Mouse (Mus musculus): ENCODE data around the gene Ptprb.

Ptprb gene

DNA sequence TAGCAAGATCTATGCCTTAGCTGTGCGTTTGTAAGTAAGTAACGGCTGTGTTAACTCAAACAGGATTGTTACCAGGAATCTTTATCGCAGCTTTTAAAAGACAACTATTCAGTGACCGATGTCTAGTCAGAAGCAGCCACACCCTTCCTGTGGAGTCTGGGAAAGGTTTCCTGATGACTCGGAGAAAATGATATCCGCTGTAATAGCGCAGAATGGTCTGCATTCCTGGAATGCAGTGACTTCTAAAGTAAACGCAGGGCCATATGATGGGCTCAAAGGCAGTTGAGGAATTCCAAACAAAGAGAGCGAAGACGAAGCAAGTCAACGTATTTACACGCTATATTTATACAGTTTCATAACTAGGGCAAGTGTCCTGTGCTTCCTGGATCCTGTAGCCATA is 22.5 kb downstream of the Ptprb start:
- DNase-seq: no peak

DNA sequence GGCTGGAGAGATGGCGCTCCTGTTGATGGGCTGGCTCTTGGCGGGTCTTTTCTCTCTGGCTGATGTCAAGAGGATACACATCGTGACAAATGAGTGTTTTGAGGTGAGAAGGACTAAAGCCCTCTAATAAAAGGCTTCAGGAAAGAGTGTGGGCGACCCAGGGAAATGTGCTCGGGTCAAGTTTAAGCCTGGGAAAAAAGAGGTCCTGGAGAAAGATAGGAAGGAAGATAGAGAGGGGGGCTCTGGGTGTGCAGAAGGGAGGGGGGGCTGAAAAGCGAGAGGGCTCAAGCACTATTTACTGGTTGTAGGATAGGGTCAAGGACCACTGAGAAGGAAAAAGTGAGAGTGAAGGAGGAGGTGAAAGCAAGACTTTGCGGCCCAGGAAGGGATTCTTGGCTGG is 25.5 kb downstream of the Ptprb start:
- DNase-seq: peak; percentile 51

DNA sequence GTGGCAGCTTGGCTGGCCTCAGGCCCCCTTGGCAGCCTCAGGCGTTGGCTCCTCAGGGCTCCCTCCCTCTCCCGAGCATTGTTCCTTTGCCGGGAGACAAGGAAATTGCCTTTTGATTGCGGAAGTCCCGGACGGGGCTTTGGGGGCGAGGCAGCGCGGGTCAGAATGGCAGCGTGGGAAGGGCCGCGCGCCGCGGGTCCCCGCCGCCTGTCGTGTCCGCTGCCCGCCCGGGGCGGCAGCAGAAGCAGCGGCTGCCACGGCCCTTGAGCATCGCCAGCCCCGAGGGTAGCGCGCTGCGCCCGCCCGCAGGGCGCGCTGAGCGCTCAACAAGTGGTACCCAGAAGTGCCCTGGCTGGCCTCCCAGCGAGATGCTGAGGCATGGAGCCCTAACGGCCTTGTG is 25.9 kb downstream of the Ptprb start:
- peak; percentile 78 for DNase-seq

DNA sequence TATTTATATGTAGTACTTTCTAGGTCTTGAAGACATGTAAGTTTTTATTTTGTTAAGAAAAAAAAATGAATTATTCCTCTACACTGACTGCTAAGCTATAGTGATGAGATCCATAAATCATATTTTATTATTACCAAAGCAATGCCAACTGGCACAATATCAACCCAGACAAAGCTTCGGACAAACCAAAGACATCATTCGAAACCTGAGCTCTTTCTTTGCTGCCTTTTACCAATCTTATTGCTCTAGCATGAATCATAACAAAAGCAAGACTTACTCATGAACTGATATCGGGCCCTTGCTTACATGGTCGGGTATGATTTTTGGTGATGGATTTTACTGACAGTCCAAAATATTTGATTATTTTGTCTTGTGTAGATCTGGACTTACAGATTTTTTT is 29.0 kb downstream of the Ptprb start:
- no peak for DNase-seq

DNA sequence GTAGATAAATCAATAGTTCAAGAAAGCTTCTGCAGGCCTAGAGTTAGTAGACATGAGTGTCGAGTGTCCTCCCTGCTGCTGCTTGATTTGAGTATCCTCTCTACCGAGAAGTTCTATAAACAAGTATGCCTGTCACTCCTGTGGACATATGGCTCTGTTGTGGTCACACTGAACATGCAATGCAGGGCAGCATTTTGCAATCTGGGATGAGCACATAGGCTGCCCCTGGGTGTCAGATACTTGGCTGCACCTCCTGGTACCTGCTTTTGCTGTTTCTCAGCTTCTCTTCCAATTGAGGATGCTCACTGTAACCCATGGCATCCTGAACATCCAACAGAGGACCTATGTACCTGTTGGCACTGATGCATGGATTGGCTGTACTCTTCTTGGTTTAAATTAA is 34.1 kb downstream of the Ptprb start:
- DNase-seq: no peak

DNA sequence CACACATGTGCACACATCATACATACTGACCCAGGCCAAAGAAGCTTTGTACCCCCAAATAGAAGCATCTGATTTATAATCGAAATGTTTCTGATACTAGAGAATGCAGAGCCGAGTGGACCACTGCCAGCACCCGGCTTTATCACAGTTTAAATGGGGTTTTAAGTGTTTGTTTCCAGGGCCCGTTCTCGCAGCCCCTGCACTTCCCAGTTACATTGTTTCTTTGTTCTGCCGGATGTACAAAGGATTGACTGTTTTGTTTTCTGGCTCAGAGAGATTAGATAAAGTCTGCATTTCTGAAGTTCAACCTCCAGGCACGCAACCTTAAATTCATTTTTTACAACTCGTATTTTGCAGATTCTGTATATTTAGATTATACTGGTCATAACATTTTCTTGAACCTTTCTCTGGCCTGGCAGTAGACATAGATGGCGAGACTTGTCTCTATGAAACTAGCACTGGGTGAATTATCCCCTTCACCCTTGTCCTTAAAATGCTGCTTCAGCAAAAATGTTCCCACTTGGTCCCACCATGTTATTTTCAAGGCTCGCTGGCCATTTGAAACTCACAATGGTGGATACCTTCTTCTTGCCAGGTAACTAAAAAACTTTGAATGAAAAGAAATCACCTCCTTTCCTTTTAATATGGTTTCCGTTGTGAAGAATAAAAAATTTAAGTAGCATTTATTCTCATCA is 35.3 kb downstream of the Ptprb start:
- no peak for DNase-seq

DNA sequence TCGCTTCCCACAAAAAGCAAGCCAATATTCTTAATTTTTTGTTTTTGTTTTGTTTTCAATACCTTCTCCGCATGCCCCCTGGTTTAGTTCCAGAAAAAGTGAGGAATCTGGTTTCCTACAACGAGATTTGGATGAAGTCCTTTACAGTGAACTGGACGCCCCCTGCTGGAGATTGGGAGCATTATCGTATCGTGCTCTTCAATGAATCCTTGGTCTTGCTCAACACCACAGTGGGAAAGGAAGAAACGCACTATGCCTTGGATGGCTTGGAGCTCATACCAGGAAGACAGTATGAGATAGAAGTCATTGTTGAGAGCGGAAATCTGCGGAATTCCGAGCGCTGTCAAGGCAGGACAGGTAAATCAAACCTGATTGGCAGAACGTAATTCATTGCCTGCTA is 43.9 kb downstream of the Ptprb start:
- peak; percentile 85 for DNase-seq

DNA sequence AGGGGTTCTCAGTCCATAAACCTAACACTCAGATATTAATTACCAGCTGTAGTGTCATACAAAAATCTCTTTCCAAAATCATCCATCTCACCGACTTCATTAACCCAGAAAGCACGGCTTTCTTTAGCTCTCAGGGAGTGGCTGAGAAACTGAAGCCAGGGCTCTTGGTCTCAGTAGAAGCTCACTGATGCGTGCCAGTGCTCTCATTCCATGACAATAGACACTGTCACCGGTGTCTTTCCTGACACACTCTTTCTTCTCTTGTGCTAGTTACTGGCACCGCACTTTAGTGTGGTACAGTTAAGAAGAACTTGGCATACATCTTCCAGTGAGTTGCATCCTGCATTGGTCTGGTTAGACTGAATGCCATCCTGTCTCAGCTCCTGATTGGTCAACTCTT is 53.8 kb downstream of the Ptprb start:
- DNase-seq: no peak

DNA sequence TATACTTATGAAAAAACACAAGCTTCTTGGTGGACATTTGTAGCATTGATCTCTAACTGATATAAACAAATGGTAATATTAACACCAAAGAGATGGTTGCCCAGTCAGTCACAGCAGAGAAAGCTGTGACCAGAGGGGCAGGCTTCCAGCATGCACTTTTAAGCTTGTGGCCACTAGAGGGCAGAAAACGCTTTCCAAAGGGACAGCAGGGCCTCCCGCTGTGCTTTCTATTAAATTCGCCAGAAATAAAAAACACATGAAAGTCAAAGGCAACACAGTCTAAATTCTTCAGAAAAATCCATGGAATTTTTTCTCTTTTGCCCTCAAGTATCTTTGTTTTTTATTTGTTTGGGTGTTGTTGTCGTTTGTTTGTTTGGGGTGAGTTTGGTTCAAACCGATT is 55.1 kb downstream of the Ptprb start:
- peak; percentile 79 for DNase-seq

DNA sequence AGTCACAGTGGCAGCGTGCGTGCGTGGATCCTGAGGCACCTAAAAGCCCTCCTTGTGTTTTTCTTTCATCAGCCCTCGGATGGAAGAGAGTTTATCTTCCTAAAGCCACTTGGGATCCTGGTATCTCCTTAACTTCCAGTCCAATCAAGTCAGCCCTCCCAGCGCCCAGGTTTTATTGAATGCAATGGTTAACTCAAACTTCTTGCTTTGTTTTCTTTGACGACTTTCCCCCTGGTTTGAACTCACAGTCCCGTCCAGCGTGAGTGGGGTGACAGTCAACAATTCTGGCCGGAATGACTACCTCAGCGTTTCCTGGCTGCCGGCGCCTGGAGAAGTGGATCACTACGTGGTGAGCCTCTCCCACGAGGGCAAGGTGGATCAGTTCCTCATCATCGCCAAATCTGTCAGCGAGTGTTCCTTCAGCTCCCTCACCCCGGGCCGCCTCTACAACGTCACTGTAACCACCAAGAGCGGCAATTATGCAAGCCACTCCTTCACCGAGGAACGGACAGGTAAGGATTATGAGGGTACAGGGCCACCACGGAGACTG is 55.7 kb downstream of the Ptprb start:
- DNase-seq: no peak

DNA sequence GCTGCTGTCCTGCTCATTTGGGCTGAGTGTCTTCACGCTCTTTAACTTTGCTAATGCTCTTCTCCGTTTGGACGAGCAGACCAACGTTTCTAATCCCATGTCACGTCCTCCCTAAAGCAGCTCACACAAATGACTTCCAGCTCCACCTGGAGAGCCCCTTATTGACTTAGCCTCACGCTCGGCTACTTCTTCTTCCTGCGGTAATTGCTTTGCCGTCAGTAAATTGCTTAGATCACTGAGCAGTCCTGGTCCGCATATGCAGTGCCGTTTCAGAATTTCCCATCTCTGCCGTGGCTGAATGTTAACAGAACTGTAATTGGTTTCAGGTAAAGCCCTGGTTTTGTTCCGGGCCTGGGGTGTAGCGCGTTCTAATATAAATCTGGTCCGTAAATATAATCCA is 58.3 kb downstream of the Ptprb start:
- no peak for DNase-seq

DNA sequence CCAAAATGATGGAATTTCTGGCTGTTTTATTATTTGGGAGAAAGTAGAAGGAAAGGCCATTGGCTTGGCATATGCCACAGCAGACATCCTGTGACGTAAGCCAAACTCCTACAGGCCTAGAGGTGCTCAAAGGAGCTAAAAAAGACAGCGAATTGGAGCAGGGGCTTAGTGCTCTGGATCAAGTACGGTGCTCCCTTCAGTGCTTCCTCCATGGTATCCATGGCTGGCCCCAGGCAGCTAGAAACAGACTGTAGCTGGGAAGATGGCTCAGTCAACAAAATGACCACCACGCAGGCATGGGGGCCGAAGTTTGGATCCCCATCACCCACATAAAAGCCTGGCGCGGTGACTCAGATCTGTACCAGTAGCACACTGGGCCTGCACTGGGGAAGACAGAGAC is 58.8 kb downstream of the Ptprb start:
- DNase-seq: no peak

DNA sequence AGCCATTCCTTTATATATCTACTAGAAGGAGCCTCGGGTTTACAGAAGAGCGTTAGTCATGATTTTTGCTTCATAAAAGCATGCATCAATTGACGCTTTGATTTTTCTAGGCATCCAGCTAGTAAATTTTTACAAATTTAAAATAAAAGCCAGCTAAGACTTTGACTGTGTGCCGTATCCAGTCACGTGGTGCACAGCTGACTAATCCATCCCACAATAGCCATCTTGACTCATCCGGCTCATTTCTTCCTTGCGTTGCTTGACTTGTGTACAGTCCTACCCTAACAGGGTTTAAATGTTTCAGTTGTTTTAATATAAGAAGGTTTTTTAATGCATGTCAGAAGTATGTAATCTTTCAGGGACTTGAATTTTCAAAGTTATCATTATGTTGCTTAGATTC is 60.0 kb downstream of the Ptprb start:
- no peak for DNase-seq

DNA sequence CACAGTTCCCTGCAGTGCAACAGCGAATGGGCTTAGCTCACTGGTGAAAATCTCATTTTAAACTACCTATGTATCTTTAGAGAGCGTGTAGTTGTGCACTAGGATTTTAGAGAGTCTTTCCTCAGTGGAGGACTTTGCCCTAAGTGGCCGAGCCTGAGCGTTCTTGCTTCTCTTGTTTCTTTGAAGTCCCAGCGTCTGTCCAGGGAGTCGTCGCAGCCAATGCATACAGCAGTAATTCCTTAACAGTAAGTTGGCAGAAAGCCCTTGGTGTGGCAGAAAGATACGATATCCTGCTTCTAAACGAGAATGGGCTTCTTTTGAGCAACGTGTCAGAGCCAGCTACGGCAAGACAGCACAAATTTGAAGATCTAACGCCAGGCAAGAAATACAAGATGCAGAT is 65.9 kb downstream of the Ptprb start:
- DNase-seq: no peak

DNA sequence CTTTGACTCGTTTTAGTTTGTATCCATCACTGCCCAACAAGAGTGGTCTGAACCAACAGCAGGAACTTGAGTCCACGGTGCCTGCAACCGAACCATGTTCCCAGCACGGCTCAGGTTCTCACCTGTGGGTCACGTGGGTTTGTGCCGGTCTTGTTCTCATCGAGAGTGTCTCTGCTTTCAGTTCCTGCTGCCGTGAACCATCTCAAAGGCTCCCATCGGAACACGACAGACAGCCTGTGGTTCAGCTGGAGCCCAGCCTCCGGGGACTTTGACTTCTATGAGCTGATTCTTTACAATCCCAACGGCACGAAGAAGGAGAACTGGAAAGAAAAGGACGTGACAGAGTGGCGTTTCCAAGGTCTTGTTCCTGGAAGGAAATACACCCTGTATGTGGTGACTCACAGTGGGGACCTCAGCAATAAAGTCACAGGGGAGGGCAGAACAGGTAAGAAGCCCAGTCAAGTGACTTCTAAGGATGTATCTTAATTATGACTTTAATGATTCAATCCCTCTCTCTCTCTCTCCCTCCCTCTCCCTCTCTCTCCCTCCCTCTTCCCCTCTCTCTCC is 71.4 kb downstream of the Ptprb start:
- no peak for DNase-seq

DNA sequence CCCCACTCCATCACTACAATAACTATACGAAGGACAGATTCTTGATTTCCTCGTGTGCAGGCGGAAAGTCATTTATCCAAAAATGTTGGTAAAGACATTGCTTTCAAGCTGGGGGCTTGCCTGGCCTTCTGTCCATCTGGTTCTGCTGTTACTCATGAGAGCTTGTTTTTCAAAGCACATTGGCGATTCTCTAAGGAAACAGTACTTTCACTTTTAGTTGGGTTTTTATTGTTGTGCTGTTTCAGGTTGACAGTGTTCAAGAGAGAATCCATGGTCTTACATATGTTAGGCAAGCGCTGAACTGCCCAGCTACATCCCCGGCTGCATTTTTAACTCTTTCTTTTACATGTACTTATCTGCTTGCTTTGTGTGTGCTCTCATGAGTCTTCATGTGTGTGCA is 73.7 kb downstream of the Ptprb start:
- DNase-seq: no peak

DNA sequence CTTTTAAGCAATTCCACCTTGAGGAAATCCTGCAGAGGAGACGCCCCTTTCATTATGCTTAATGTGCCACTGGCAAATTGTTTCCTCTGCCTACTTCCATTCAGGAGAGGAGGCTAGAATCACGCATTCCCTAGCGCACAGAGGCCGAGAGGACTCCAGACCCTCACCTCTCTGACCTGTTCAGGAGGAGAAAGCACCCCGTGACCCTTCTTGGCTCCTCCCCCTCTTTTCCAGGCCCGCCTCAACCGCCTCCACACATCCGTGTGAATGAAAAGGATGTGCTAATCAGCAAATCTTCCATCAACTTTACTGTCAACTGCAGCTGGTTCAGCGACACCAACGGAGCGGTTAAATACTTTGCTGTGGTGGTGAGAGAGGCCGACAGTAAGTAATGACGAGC is 75.2 kb downstream of the Ptprb start:
- DNase-seq: no peak

DNA sequence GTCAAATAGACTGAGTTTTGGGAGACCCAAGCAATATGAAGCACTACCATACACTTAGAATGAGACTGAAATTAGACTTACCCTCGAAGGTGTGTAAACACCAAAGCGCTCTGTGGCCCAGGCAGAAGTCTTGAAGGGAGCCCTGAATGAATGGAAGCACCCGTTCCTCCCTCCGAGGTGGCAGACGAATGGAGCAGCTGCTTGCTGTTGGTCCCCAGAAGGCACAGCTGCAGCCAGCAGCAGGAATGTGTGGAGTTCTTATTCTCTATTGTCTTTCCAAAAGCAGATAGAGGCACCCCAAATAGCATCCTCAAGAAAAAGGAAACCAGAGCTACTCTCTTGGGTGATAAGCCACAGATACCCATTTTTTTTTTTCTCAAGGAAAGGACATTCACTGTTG is 79.0 kb downstream of the Ptprb start:
- no peak for DNase-seq

DNA sequence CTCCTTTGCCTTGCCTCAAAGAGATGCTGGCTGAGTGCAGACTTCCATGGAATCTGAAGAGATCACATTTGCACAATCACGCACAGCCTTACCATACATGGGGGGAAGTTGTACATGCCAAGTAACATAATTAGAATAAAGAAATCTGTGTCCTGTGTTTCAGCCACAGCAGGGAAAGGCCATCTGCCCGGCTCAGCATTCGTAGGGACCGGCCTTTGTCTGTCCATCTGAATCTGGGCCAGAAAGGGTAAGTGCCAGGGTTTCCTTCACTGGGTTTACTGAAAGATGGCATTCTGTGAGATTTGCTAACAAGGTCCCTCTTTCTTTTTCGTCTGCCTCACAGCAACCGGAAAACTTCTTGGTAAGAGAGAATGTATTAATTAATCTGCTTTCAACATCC is 86.9 kb downstream of the Ptprb start:
- DNase-seq: no peak

DNA sequence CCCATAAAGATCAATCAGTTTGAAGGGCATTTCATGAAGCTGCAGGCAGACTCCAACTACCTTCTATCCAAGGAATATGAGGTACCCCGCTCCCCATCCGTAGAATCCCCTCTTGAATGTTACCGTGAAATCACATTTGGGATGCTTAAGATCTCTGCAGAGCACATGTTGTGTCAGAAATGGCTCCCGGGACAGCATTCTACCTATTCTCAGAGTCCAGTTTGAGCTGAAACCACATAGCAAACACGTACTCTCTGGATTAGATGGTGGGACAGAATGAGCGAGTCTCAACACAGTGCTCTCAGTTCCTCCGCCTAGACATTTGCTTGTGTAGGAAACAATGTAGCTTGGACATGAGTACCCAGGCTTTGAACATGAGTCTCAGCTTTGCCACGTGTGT is 87.3 kb downstream of the Ptprb start:
- no peak for DNase-seq

DNA sequence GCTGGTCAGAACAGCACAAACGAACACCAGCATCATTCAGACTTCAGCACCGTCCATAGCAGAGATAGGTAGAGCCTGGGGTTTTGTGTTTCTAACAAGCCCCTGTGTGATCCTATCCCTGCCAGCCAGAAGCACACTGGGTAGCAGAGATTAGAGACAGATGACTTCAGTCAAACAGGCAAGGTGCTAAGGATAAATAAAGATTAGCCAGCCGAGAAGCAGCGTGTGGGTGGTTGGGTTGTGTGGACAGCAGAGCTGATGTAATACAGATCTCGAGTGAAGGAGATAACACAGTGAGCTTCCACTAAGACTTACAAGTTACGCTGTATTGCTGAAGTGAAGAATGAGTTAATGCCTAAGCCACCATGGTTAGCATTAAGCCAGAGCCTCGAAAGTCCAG is 89.4 kb downstream of the Ptprb start:
- DNase-seq: no peak

DNA sequence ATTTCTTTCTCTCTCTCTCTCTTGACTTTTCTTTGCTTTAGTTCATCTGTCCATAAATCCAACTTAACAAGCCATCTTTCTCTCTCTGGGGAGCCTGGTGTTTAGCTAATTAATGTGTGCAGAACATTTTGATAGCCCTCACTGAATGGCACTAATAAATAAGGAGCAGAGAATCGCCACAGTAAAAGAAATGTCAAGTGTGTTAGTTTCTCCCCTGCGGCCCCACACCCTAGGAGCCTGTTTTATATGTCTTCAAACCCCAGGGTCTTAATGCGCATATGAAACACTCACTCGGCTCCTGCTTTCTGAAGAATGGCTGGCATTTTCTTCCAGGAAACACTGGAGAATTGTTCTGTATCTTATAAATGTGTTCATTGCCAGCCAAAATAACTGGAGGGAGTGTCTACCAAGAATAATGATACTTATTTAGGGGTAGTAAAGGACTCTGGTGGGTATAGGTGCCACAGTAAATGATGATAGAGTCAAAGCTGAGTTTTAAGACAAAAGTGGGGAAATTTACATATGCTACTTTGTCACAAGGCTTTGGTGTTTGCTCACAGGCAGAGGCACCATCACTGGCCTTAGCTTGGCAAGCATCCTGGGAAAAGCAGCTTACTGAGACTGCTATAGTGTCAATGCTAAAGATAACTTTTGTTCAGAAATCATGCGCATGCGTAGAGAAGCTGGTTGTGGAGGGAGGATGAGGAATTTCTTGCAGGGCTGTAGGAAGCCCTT is 95.8 kb downstream of the Ptprb start:
- no peak for DNase-seq

DNA sequence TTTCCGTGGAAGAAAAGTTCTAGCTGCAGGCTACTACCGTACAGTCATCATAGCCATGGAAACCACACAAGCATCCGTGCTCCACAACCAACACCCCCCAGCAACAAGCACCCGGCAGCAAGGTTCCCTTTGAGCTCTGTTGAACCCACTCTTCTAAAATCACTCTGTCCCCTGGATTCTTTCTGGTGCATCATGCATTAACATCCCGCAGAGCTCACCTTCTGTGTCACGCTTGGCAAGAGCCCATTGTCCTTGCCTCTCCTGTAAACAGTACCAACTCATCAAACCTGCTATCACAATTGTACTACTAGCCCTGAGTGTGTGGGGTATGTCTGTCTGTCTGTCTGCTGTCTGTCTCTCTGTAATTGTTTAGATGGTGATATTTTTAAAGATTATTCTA is 98.8 kb downstream of the Ptprb start:
- DNase-seq: no peak

DNA sequence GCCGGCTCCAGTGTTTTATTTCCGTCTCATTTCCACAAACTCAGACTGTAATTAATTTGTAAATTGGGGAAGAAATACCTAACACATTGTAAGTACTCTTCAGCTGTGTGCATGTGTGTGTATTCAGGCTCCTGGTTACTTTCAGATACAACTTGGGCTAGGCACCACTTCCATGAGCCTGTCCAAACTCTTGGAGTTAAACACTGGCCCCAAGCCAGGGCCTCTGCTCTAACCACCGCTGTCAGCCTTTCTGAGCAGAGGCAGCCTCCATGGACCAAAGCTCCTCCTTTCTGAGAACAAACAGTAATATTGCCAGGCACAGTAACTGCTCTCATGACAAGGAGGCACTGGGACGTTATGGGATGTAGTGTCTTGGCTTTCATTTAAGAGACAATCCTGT is 101.5 kb downstream of the Ptprb start:
- no peak for DNase-seq
